In the genomic region with DNA sequence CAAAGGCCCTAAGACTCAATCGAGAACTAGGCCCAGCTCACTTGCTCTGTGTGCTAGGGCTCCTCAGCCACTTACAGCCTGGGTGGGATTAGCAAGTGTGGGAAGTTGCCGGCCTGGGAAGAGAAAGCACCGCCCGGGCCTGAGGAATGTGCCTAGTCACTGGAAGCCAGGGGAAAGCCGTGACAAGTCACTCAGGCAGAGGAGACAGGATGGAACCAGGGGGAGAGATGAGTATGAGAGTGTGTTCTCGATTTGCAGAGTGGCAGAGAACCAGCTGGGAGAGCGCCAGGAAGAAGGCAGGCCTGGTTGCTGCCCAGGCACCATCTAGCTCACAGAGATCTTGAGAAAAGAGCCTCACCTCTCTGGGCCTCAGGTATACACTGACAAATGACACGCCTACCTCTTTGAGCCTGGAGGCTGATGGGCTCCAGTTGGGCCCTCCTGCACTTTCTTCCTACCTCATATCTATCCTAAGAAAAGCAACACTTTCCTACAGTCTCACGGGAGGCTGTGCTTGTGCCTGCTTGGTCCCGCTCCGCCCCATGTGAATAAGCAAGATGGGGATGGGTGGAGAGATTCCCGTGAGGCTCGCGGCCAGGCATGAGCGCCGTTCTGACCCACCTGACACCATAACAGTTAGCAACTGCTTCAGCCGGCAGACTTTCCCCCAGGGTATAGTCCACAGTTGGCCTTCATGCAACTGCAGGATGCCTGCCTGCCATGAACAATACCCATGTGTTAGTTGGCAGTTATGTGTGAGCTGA, we compare ENCODE assay signal across 8 mouse cellular contexts.
DNase-seq lines count a peak whose midpoint lies in the region; ATAC-seq and TF ChIP-seq lines count a peak whose summit lies in the region.

No protein-coding gene starts in this region.

- 48% methylated on average over 17 of the region's 17 CpGs for WGBS in lung, adult 2 months

- peaks cover 64% of the 10 kb centered on the region for H3K4me1 ChIP-seq in E14TG2a.4 (replicated peaks; ENCODE audit: low read depth, low read length)
- peaks cover 16% of the 10 kb centered on the region for H3K4me1 ChIP-seq in lung, adult 2 months (ENCODE audit: control insufficient read depth, insufficient read depth, low read length)

- no peaks in the 10 kb centered on the region for H3K9me3 ChIP-seq in E14TG2a.4 (ENCODE audit: low read length)

- no peaks in the 10 kb centered on the region for H3K27me3 ChIP-seq in E14TG2a.4 (ENCODE audit: insufficient read depth, low read length)

- H3K36me3 ChIP-seq in E14TG2a.4 (ENCODE audit: insufficient read depth, low read length): no peaks in the 10 kb centered on the region

- peak overlapping the region; percentile 60 for H3K4me3 ChIP-seq in E14TG2a.4 (replicated peaks; ENCODE audit: low read length)
- H3K4me3 ChIP-seq in lung, adult 2 months (replicated peaks; ENCODE audit: extremely low read depth, low read depth, low read length): no peak overlapping the region

- no peak for TF ChIP-seq CTCF in E14TG2a.4 (conservative IDR thresholded peaks at IDR 0.05; ENCODE audit: low read length)
- no peak for TF ChIP-seq CTCF in lung, adult 2 months (IDR thresholded peaks at IDR 0.05; ENCODE audit: insufficient read depth, low read length)

- DNase-seq in CD4-positive, CD25-positive, alpha-beta regulatory T cell, adult 2 months (ENCODE audit: low read depth, low spot score): peak; percentile 35
- DNase-seq in cerebellum, adult 9-11 months: peak; percentile 83
- DNase-seq in gastrocnemius, postnatal 25 days: peak; percentile 51
- peak; percentile 81 for DNase-seq in kidney, adult 9 months
- DNase-seq in lung, adult 2 months: peak; percentile 66
- DNase-seq in thymus, postnatal 0 days (ENCODE audit: low spot score): peak; percentile 19

- no peak for ATAC-seq in CD4-positive, CD25-positive, alpha-beta regulatory T cell, adult 4 months

- 0 out of 2 replicates have a peak, but pooled peaks have one; percentile 10 for TF ChIP-seq POLR2A in lung, adult 2 months (IDR thresholded peaks at IDR 0.05; ENCODE audit: borderline replicate concordance, extremely low read depth, low read depth, low read length)

Comparison
In these comparisons a context has a peak if more than half of its experiments do, and no peak if none do; other contexts are left out.
1. DNase-seq: peak in every context shown above with its lines; median percentile 83 in cerebellum, adult 9-11 months; 81 in kidney, adult 9 months; 66 in lung, adult 2 months; 51 in gastrocnemius, postnatal 25 days; 35 in CD4-positive, CD25-positive, alpha-beta regulatory T cell, adult 2 months; 19 in thymus, postnatal 0 days.